Mouse (Mus musculus) fibroblast of lung, adult 2 months (primary cell): ENCODE results near the gene Eid3.

Experiments used
- DNase-seq: peaks from one replicate; pipeline ENCODE4 v3.0.0-alpha.2; 2011; ENCODE audit warnings: low read depth

Eid3 gene

GRCm38 (mm10) chr10:82913238-82913637 is 46.8 kb downstream of the Eid3 start:
- DNase-seq = no peak

- DNase-seq = peak; percentile 41
Observed at GRCm38 (mm10) chr10:82913772-82914171, 47.3 kb downstream of the Eid3 start.
